Mouse (Mus musculus): Measurements from ENCODE around the gene H2-T3. TPM values are rescaled to one million over a fixed set of nuclear protein-coding genes. Genes with fewer than 3 reads are reported as not detected.
"Not testable (repeated sequence)": the region's sequence is repeated elsewhere in the genome, so short reads cannot be mapped to it uniquely, and the experiment has no call there.

H2-T3 gene
- total RNA-seq, 2 experiments from 2014 or later, result not detected

GRCm38 (mm10) chr17:36179446-36179845 lies 10.6 kb downstream of the H2-T3 start:
- DNase-seq (ENCODE audit: low spot score in 2 of 2), result not testable (repeated sequence)

GRCm38 (mm10) chr17:36178938-36179337 lies 11.1 kb downstream of the H2-T3 start:
- not testable (repeated sequence) for DNase-seq (ENCODE audit: low spot score in 2 of 2)

- DNase-seq (ENCODE audit: low spot score in 2 of 2), result not testable (repeated sequence)
Measured at GRCm38 (mm10) chr17:36176132-36176531, 14.0 kb downstream of the H2-T3 start.

DNA sequence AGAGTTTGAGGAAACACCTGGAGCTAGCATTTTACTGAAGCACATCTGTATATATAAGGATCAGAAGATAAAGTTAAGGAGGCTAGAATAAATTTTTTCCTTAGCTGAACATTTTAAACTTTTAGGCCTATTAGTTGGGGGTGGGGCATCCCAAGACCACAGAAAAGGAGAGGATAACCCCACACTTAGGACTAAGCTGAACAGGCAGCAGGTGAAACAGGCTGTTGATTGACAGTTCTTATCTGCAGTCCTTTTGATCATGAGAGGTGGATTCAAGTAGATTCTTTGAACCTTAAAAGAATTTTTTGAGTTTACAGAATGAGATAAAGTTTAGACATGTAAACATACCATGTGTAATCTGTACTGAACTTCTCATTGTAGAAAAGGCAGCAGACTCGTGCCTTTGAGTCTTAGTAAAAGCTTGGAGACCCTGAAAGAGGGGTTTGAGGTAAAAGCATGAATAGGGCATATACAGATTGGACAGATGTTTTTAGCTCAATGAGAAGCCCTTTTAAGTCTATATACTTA lies 19.7 kb downstream of the H2-T3 start:
- DNase-seq (ENCODE audit: low spot score in 2 of 2), result no peak

DNA sequence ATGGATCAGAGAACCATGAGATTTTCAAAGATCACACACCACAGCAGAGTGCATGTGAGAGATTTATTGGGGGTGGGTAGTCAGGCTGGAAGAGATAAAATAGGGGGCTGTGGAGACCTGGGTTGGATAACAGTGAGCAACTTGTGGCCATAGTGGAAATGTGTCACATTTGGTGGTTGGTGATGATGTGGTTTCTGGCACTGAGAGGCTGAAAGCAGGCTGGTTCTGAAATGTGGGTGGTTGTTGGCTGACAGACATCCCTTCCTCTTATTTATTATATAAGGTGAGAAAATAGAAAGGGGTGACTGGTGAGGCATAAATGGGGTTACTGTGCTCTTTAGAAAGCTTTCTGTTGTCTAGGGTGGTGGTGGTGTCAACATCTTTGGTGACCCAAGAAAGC lies 20.3 kb downstream of the H2-T3 start:
- no peak for DNase-seq (ENCODE audit: low spot score in 2 of 2)

- DNase-seq (ENCODE audit: low spot score in 2 of 2), result not testable (repeated sequence)
Measured at GRCm38 (mm10) chr17:36169094-36169493, 21.0 kb downstream of the H2-T3 start.

GRCm38 (mm10) chr17:36168039-36168652 lies 21.9 kb downstream of the H2-T3 start, which contains the start of gene Gm8909:
TSS of gene Gm8909 (minus strand) at chr17:36168537.
- DNase-seq (ENCODE audit: low spot score in 2 of 2), result no peak

DNA sequence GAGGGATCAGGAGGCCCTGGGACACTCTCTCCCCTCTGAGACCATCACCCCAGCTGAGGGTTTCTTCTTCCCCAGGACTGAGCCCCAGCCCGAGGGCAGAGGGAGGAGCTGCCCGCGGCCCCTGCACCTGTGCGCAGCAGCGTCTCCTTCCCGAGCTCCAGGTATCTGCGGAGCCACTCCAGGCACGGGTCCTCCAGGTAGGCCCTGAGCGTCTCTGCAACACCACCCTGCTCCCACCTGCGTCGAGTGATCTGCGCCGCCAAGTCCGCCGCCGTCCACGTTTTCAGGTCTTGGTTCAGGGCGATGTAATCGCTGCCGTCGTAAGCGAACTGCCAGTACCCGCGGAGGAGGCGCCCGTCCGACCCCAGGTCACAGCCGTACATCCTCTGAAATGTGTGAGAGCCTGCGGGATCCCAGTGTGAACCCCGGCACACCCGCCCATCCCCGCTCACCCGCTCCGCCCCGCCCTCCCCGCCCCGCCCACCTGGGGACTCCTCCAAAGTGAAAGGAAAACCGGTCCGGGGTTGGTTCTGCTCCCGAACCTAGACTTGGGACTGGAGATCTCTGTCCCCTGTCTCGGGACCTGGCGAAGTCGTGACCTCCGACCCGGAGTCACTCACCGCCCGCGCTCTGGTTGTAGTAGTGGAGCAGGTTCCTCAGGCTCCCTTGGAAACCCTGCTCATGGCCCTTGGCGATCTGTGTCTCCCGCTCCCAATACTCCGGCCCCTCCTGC lies 22.6 kb downstream of the H2-T3 start:
- no peak for DNase-seq (ENCODE audit: low spot score in 2 of 2)

- DNase-seq (ENCODE audit: low spot score in 2 of 2), result not testable (repeated sequence)
Measured at GRCm38 (mm10) chr17:36166901-36167300, 23.2 kb downstream of the H2-T3 start.

DNA sequence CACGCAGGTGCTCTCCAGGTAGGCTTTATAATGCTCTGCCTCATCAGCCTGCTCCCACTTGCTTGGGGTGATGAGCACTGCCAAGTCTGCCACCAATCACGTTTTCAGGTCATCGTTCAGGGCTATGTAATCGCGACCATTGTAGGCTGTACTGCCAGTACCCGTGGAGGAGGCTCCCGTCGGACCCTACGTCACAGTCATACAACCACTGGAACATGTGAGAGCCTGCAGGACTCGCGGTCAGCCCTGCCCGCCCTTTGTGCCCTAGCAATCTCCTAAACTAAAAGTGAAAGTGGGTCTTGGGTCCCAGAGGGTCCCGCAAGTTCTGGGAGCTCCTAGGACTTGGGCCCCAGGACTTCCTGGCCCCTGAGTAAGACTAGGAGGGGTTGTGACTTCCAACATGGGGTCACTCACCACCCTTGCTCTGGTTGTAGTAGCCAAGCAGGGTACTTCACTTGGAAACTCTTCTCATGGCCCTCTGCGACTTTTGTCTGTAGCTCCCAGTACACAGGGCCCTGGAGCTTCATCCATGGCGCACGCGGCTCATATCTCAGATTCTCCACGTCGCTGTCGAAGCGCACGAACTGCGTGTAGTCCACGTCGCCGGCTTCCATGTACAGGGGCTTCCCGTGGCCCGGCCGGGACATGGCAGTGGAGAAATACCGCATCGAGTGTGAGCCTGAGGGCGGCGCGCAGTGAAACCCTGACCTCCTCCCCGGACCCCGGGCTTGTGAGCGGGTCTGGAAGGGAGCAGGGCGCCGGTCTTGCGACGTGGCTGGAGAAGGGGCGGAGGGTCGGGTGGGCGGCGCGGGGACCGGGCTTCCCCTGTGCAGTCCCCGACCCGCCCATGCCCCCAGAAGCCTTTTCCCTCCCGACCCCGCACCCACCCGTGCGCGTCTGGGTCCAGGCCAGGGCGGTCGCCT lies 28.7 kb downstream of the H2-T3 start:
- no peak for DNase-seq (ENCODE audit: low spot score in 2 of 2)

- DNase-seq (ENCODE audit: low spot score in 2 of 2), result not testable (repeated sequence)
Measured at GRCm38 (mm10) chr17:36158264-36158663, 31.8 kb downstream of the H2-T3 start.

DNA sequence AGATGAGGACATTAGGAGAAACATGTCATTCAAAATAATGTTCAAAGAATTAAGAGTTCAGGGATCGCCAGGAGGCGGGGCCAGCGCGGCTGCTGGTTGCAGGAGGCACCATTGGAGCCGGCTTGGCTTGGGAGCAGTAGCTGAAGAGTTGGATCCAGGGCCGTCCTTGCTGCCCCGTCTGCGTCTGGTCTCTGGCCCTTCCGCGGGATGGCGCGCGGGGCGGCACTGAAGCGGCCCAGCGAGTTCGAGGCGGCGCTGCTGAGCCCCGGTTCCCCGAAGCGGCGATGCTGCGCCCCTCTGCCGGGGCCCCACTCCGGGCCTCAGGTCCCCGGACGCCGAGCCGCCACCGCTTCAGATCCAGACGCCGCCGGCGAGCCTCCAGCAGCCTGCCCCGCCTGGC lies 32.3 kb downstream of the H2-T3 start:
- DNase-seq (ENCODE audit: low spot score in 2 of 2), result not testable (repeated sequence)

GRCm38 (mm10) chr17:36154271-36155149 lies 35.6 kb downstream of the H2-T3 start:
- DNase-seq (ENCODE audit: low spot score in 2 of 2), result no peak

- DNase-seq (ENCODE audit: low spot score in 2 of 2), result not testable (repeated sequence)
Measured at GRCm38 (mm10) chr17:36151200-36151599, 38.9 kb downstream of the H2-T3 start.

GRCm38 (mm10) chr17:36148468-36148867 lies 41.6 kb downstream of the H2-T3 start:
- not testable (repeated sequence) for DNase-seq (ENCODE audit: low spot score in 2 of 2)

GRCm38 (mm10) chr17:36146937-36147336 lies 43.1 kb downstream of the H2-T3 start:
- not testable (repeated sequence) for DNase-seq (ENCODE audit: low spot score in 2 of 2)

DNA sequence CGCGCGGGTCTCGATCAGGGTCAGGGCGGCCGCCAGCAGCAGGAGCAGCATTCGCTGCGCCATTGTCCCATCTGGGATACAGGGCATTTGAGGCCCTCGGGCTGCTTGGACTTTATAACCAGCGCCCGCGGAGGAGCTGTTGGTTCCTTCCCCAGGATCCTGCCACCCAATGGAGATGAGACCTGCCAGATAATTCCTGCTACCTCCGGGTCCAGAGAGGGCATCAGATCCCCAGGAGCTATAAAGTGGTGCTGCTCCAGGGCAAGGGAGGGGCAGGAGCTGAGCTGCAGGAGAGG lies 44.3 kb downstream of the H2-T3 start:
- DNase-seq (ENCODE audit: low spot score in 2 of 2), result not testable (repeated sequence)

GRCm38 (mm10) chr17:36145111-36145860 lies 44.8 kb downstream of the H2-T3 start:
- no peak for DNase-seq (ENCODE audit: low spot score in 2 of 2)

GRCm38 (mm10) chr17:36136299-36136848 lies 53.7 kb downstream of the H2-T3 start:
- DNase-seq (ENCODE audit: low spot score in 2 of 2), result not testable (repeated sequence)
